ENCODE assay signal across 8 mouse cellular contexts in the genomic region with DNA sequence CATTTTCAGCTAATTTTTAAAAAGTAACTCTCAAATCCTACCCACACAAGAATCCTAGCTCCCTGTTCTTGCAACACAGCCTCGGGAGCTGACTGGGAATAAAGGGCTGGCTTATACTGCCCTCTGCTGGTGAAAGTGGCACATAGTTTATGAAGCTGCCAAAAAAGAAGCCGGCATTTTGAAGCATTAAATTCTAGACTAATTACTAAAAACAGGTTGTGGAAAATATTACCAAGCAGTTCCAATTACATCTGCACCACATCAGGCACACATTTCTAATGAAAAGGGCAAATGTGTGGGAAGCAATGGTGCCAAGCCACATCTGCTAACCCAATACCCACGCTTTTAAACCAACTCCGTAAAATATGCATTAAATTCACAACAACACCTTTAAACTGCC.
DNase-seq lines count a peak whose midpoint lies in the region; ATAC-seq and TF ChIP-seq lines count a peak whose summit lies in the region.

No protein-coding gene starts in this region.

- H3K4me3 ChIP-seq in left cerebral cortex, adult 2 months: no peak overlapping the region

- intact Hi-C loops in left cerebral cortex, adult 2 months (cut with DNase I): no loop called here
- intact Hi-C loops in left cerebral cortex, postnatal 36 days (cut with DNase I): no loop called here
- intact Hi-C loops in heart, postnatal 14 days (cut with DNase I): loop anchor here (5.0 kb wide), 2 partner anchors 60 to 730 kb away; no protein-coding TSS in a partner anchor

- no peak for ATAC-seq in erythroblast, adult 5-6 weeks (replicated peaks; ENCODE audit: low FRiP score, poor library complexity, severe bottlenecking)

- H3K27ac ChIP-seq in left cerebral cortex, adult 2 months: no peak overlapping the region

- peak; percentile 83 for TF ChIP-seq CTCF in left cerebral cortex, adult 2 months (IDR thresholded peaks at IDR 0.05)

- peak; percentile 49 for DNase-seq in cerebellum, adult 8-10 months
- DNase-seq in cerebellum, adult 9-11 months: no peak
- DNase-seq in left cerebral cortex, adult 2 months (ENCODE audit: extremely low spot score in 1 of 2, low spot score in 2 of 2): peak; percentile 33 to 42
- DNase-seq in left cerebral cortex, postnatal 36 days (ENCODE audit: low spot score in 2 of 2): no peak
- DNase-seq in adrenal gland, postnatal 14 days: peak; percentile 67
- peak; percentile 41 to 58 for DNase-seq in heart, postnatal 14 days
- DNase-seq in retina, adult 2 months (ENCODE audit: low read depth, low spot score): peak; percentile 39

Comparison
In these comparisons a context has a peak if more than half of its experiments do, and no peak if none do; other contexts are left out.
1. DNase-seq: peak in cerebellum, adult 8-10 months (single experiment), left cerebral cortex, adult 2 months (2 of 2), adrenal gland, postnatal 14 days (single experiment), heart, postnatal 14 days (2 of 2) and retina, adult 2 months (single experiment); none in cerebellum, adult 9-11 months (single experiment) and left cerebral cortex, postnatal 36 days (0 of 2).